Mouse (Mus musculus) forebrain, postnatal 0 days (tissue): Measurements from ENCODE around the gene Rbx1. TPM values are rescaled to one million over a fixed set of nuclear protein-coding genes. Genes with fewer than 3 reads are reported as not detected.

ENCODE experiments used
- ATAC-seq: fragments of 200-750 bp; cut with Nextera tagmentation; 2 replicates; pipeline ENCODE4 v1.8.0; 2017; ENCODE audit warnings: mild to moderate bottlenecking, moderate library complexity
- DNase-seq: peaks from one replicate; pipeline ENCODE4 v3.0.0-alpha.2; 2015
- H3K27ac ChIP-seq: fragments of 300-500 bp; sonication (generic); 2 replicates; pipeline ENCODE4 v1.5.1; 2014; ENCODE audit warnings: low read depth, mild to moderate bottlenecking, antibody characterized with exemption, low read length, moderate library complexity, mixed read lengths
- H3K27me3 ChIP-seq: fragments of 300-500 bp; sonication (generic); 2 replicates; pipeline ENCODE4 v1.6.1; 2014; ENCODE audit warnings: mild to moderate bottlenecking, low read length, mixed read lengths; ENCODE audit not compliant: insufficient read depth
- H3K36me3 ChIP-seq: fragments of 300-500 bp; sonication (generic); 2 replicates; pipeline ENCODE4 v1.6.1; 2014; ENCODE audit warnings: mild to moderate bottlenecking, moderate library complexity; ENCODE audit not compliant: insufficient read depth
- H3K4me1 ChIP-seq: fragments of 300-500 bp; sonication (generic); 2 replicates; pipeline ENCODE4 v1.6.1; 2014; ENCODE audit warnings: antibody characterized with exemption; ENCODE audit not compliant: insufficient read depth
- H3K4me2 ChIP-seq: fragments of 300-500 bp; sonication (generic); 2 replicates; pipeline ENCODE4 v1.6.1; 2014; ENCODE audit warnings: low read depth, mild to moderate bottlenecking, moderate library complexity
- H3K4me3 ChIP-seq: fragments of 300-500 bp; sonication (generic); 2 replicates; pipeline ENCODE4 v1.5.1; 2014; ENCODE audit warnings: low read depth, low read length, mixed read lengths
- H3K9ac ChIP-seq: fragments of 300-500 bp; sonication (generic); 2 replicates; pipeline ENCODE4 v1.6.1; 2014; ENCODE audit warnings: mild to moderate bottlenecking
- H3K9me3 ChIP-seq: fragments of 300-500 bp; sonication (generic); 2 replicates; pipeline ENCODE4 v1.6.1; 2016; ENCODE audit warnings: low read length
- CTCF ChIP-seq: sonication (generic); IDR thresholded peaks from 2 replicates; pipeline ENCODE4 v1.5.1; 2016; ENCODE audit warnings: antibody characterized with exemption, control low read depth, low read depth
- WGBS: fragments of 180-500 bp; shearing (Covaris S2); extraction: QIAGEN DNeasy Blood & Tissue Kit; methylation state at CpG from one replicate; pipeline ENCODE4 v1.1.7; 2014; 5-methylcytosine and 5-hydroxymethylcytosine counted together
- polyA plus RNA-seq: library from polyadenylated mRNA; unstranded; fragments of >200 nt; fragmentation: Nextera tagmentation; extraction: Ambion mirVana; gene quantifications from 2 replicates; pipeline ENCODE4 v1.2.1, GENCODE M21; 2015
- total RNA-seq: library from RNA; depleted of rRNA; stranded (reverse); fragments of >200 nt; gene quantifications from 2 replicates; pipeline ENCODE4 v1.2.3, GENCODE M21; 2014; rRNA removed

The Rbx1 gene
- total and polyA plus RNA-seq, 2 experiments from 2014 or later = 193 to 446 TPM

DNA sequence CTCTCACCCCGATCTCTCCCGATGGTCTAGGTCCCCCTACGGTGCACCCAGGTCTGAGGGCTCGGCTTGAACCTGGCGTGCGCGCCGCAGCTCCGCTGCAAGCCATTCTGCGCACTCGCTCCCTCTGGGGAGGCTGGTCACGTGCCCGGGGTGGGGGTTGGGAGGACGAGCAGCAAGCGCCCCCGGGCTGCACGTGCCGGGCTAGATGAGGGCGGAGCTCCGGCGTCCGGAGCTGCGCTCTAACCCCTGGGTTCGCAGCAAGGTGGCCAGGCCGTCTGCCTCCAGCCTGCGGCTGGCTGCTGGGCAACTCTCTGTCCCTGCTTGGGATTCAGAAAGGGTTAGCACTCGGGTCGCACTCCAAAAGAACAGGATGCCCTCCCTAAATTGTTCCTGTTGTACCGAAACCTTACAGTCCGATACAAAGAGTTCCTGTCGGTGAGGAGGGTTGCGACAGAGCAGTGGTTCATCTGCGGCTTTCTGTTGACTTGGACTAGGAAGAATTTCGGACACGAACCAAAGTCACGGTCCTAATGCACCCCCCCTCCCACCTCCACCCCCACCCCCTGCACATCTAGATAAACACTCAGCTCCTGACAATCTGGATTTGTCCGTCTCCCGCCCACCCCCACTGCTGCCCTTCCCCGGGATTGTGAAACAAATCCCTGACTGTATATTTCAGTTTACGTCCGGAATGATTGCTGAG lies 57.2 kb downstream of the Rbx1 start:
- H3K4me3 ChIP-seq = peak overlapping the region; percentile 49
- WGBS = under 1% methylated on average over 41 of the region's 41 CpGs
- H3K4me2 ChIP-seq = peak overlapping the region; percentile 79
- DNase-seq = peak; percentile 93
- H3K9me3 ChIP-seq = no peaks in the 10 kb centered on the region
- no peaks in the 10 kb centered on the region for H3K4me1 ChIP-seq
- peak overlapping the region; percentile 76 for H3K27ac ChIP-seq
- no peaks in the 10 kb centered on the region for H3K36me3 ChIP-seq
- H3K9ac ChIP-seq = peak overlapping the region; percentile 61
- peak; percentile 97 for ATAC-seq
- TF ChIP-seq CTCF = peak; percentile 8; the same call in 1 of the 2 replicates
- no peaks in the 10 kb centered on the region for H3K27me3 ChIP-seq

DNA sequence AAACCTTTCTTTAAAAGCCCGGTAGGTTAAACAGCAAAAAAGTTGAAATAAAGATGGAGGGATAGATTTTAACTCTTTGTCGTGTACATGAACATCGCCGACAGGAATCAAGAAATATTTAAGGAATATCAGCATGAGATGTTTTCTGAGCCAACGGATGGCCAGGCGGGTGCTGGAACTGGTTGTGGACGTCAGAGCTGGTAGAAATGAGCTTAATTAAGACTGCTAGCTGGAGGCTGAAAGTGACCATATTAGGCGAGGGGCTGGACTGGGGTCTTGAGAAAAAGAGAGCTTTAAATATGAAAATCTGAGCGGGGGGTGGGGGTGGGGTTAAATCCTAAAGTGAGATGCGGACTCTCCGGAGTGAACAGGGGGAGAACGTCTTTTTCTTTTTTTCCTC lies 57.8 kb downstream of the Rbx1 start:
- Histone ChIP-seq H3K36me3 (no peaks in the 10 kb centered on the region), H3K4me3 (peak overlapping the region; percentile 49), H3K9me3 (no peaks in the 10 kb centered on the region), H3K4me1 (no peaks in the 10 kb centered on the region), H3K27ac (no peak overlapping the region), H3K4me2 (peak overlapping the region; percentile 79), H3K27me3 (no peaks in the 10 kb centered on the region), H3K9ac (peak overlapping the region; percentile 61)
- no peak for TF ChIP-seq CTCF
- peak; percentile 29 for DNase-seq
- ATAC-seq = no peak
- WGBS = under 1% methylated on average over 12 of the region's 12 CpGs

Other genes starting within 250 kb of the Rbx1 start
- 4.5 and 4.8 TPM in 2 replicates for gene Mchr1, start 230.8 kb upstream of the Rbx1 start, total RNA-seq
- 3.2 and 4.7 TPM in 2 replicates for gene Mchr1, start 230.8 kb upstream of the Rbx1 start, polyA plus RNA-seq
- gene Slc25a17, start 105.5 kb upstream of the Rbx1 start, total RNA-seq = 78.8 and 80.7 TPM in 2 replicates
- 121 and 123 TPM in 2 replicates for gene Slc25a17, start 105.5 kb upstream of the Rbx1 start, polyA plus RNA-seq
- 140 and 143 TPM in 2 replicates for gene St13, start 66.2 kb upstream of the Rbx1 start, total RNA-seq
- gene St13, start 66.2 kb upstream of the Rbx1 start, polyA plus RNA-seq = 206 and 223 TPM in 2 replicates
- gene Xpnpep3, start 66.2 kb upstream of the Rbx1 start, total RNA-seq = 6.5 and 8.5 TPM in 2 replicates
- 4.3 and 7.4 TPM in 2 replicates for gene Xpnpep3, start 66.2 kb upstream of the Rbx1 start, polyA plus RNA-seq
- not detected in 2 replicates for gene Dnajb7, start 58.0 kb upstream of the Rbx1 start, total RNA-seq
- gene Dnajb7, start 58.0 kb upstream of the Rbx1 start, polyA plus RNA-seq = 0.18 TPM in 1 of 2 replicates, not detected in the other
- 42.4 and 50.1 TPM in 2 replicates for gene Ep300, start 119.1 kb downstream of the Rbx1 start, total RNA-seq
- 8.6 and 15.6 TPM in 2 replicates for gene Ep300, start 119.1 kb downstream of the Rbx1 start, polyA plus RNA-seq
- gene L3mbtl2, start 197.6 kb downstream of the Rbx1 start, total RNA-seq = 28.5 and 30.9 TPM in 2 replicates
- 24.3 and 28.5 TPM in 2 replicates for gene L3mbtl2, start 197.6 kb downstream of the Rbx1 start, polyA plus RNA-seq
- gene Chadl, start 231.0 kb downstream of the Rbx1 start, total RNA-seq = 31.9 and 35.3 TPM in 2 replicates
- 49.2 and 52.8 TPM in 2 replicates for gene Chadl, start 231.0 kb downstream of the Rbx1 start, polyA plus RNA-seq